Mouse (Mus musculus): ENCODE measurements around the gene Loxl1. TPM values are rescaled to one million over a fixed set of nuclear protein-coding genes. Genes with fewer than 3 reads are reported as not detected.

The Loxl1 gene
- total and polyA plus RNA-seq, 3 experiments: not detected

GRCm38 (mm10) chr9:58354701-58355100 lies 41.7 kb upstream of the Loxl1 start:
- Histone ChIP-seq H3K4me3 (replicated peaks in 1 of 3; ENCODE audit: low read depth in 2 of 3, low read length in 2 of 3, poor library complexity in 1 of 3) (no peak overlapping the region), H3K4me2 (ENCODE audit: insufficient read depth, low read depth, poor library complexity, severe bottlenecking) (no peak overlapping the region), H3K9me3 (replicated peaks; ENCODE audit: low read length) (peaks cover 7% of the 10 kb centered on the region), H3K27me3 (replicated peaks) (no peaks in the 10 kb centered on the region), H3K27ac (ENCODE audit: insufficient read depth, low read depth) (0 out of 2 replicates have a peak overlapping the region, but pooled peaks have one; percentile 6), H3K36me3 (replicated peaks in 1 of 2; ENCODE audit: control insufficient read depth in 1 of 2, insufficient read depth in 1 of 2, low read length in 1 of 2) (peaks cover 18 to 90% of the 10 kb centered on the region in 2 experiments), H3K9ac (ENCODE audit: insufficient read depth, low read depth) (no peak overlapping the region), H3K79me2 (replicated peaks; ENCODE audit: control insufficient read depth, extremely low read depth, insufficient read depth, poor library complexity, severe bottlenecking) (no peaks in the 10 kb centered on the region; the same call in 1 of the 2 replicates), H3K4me1 (ENCODE audit: control insufficient read depth in 1 of 2, insufficient read depth in 2 of 2) (peaks cover 29 to 81% of the 10 kb centered on the region in 2 experiments)
- TF ChIP-seq MEF2A (IDR thresholded peaks at IDR 0.05; ENCODE audit: borderline replicate concordance, low read depth, low read length) (no peak), HCFC1 (IDR thresholded peaks at IDR 0.05; ENCODE audit: low read depth, low read length) (no peak), UBTF (IDR thresholded peaks at IDR 0.05; ENCODE audit: low read depth, low read length) (no peak), RCOR1 (conservative IDR thresholded peaks at IDR 0.05; ENCODE audit: low read depth, low read length) (no peak), TBP (conservative IDR thresholded peaks at IDR 0.05; ENCODE audit: low read depth, low read length) (no peak), PAX5 (IDR thresholded peaks at IDR 0.05; ENCODE audit: low read length) (no peak)
- DNase-seq (ENCODE audit: extremely low read depth): no peak
- in situ Hi-C loops (cut with MboI; ENCODE audit: low pct_ligation_motif_present, low pct_unique_long_range_greater_than_20kb, low sequenced_read_pairs) (no loop called here), dilution Hi-C loops (cut with MboI; ENCODE audit: extremely low pct_ligation_motif_present, extremely low pct_unique_long_range_greater_than_20kb, low sequenced_read_pairs) (no loop called here)

GRCm38 (mm10) chr9:58353224-58353623 lies 40.2 kb upstream of the Loxl1 start:
- no peak overlapping the region for H3K9ac ChIP-seq (ENCODE audit: insufficient read depth, low read depth)
- TF ChIP-seq RCOR1 (conservative IDR thresholded peaks at IDR 0.05; ENCODE audit: low read depth, low read length) (no peak), CHD1 (IDR thresholded peaks at IDR 0.05; ENCODE audit: low read depth, low read length) (no peak), EP300 (IDR thresholded peaks at IDR 0.05; ENCODE audit: low read length) (peak; percentile 52; the same call in 1 of the 2 replicates), E2F4 (IDR thresholded peaks at IDR 0.05; ENCODE audit: insufficient replicate concordance, low read depth, low read length) (no peak), RAD21 (IDR thresholded peaks at IDR 0.05; ENCODE audit: low read depth, low read length) (no peak), IRF4 (IDR thresholded peaks at IDR 0.05; ENCODE audit: low read depth, low read length) (peak; percentile 85), JUN (IDR thresholded peaks at IDR 0.05; ENCODE audit: insufficient read depth, low read depth, low read length) (no peak)
- in situ Hi-C loops (cut with MboI; ENCODE audit: low pct_ligation_motif_present, low pct_unique_long_range_greater_than_20kb, low sequenced_read_pairs): no loop called here

GRCm38 (mm10) chr9:58347795-58348194 lies 34.8 kb upstream of the Loxl1 start:
- no peak overlapping the region for H3K9ac ChIP-seq (ENCODE audit: insufficient read depth, low read depth)
- TF ChIP-seq MYC (IDR thresholded peaks at IDR 0.05; ENCODE audit: low read depth, low read length): no peak
- TF ChIP-seq NELFE (IDR thresholded peaks at IDR 0.05; ENCODE audit: low read depth, low read length): no peak
- TF ChIP-seq POLR2A (IDR thresholded peaks at IDR 0.05; ENCODE audit: low read depth, low read length): no peak
- no peak for TF ChIP-seq ZKSCAN1 (IDR thresholded peaks at IDR 0.05; ENCODE audit: borderline replicate concordance, low read depth, low read length)
- no peak for TF ChIP-seq CHD2 (IDR thresholded peaks at IDR 0.05; ENCODE audit: low read length)
- TF ChIP-seq TBP (conservative IDR thresholded peaks at IDR 0.05; ENCODE audit: low read depth, low read length): no peak
- no peak for TF ChIP-seq USF1 (IDR thresholded peaks at IDR 0.05; ENCODE audit: low read depth, low read length)
- TF ChIP-seq RAD21 (IDR thresholded peaks at IDR 0.05; ENCODE audit: low read depth, low read length): no peak
- no peak for TF ChIP-seq JUN (IDR thresholded peaks at IDR 0.05; ENCODE audit: insufficient read depth, low read depth, low read length)
- TF ChIP-seq MXI1 (IDR thresholded peaks at IDR 0.05; ENCODE audit: low read depth, low read length): no peak
- no peak for TF ChIP-seq POLR2AphosphoS2 (IDR thresholded peaks at IDR 0.05; ENCODE audit: low read depth, low read length)
- no peak for TF ChIP-seq MAFK (IDR thresholded peaks at IDR 0.05; ENCODE audit: insufficient replicate concordance, low read length)
- no peak for TF ChIP-seq KAT2A (IDR thresholded peaks at IDR 0.05; ENCODE audit: insufficient replicate concordance, low read length)
- no peak for TF ChIP-seq GABPA (IDR thresholded peaks at IDR 0.05; ENCODE audit: insufficient replicate concordance, low read depth, low read length)
- no peak for TF ChIP-seq SMC3 (IDR thresholded peaks at IDR 0.05; ENCODE audit: low read depth, low read length)
- TF ChIP-seq CHD1 (IDR thresholded peaks at IDR 0.05; ENCODE audit: low read depth, low read length): no peak
- no peak for TF ChIP-seq BHLHE40 (IDR thresholded peaks at IDR 0.05; ENCODE audit: low read depth, low read length)
- H3K4me1 ChIP-seq (ENCODE audit: control insufficient read depth in 1 of 2, insufficient read depth in 2 of 2): peaks cover 15 to 72% of the 10 kb centered on the region in 2 experiments
- peaks cover 48 to 94% of the 10 kb centered on the region in 2 experiments for H3K36me3 ChIP-seq (replicated peaks in 1 of 2; ENCODE audit: control insufficient read depth in 1 of 2, insufficient read depth in 1 of 2, low read length in 1 of 2)
- H3K4me2 ChIP-seq (ENCODE audit: insufficient read depth, low read depth, poor library complexity, severe bottlenecking): no peak overlapping the region
- peaks cover 2% of the 10 kb centered on the region for H3K9me3 ChIP-seq (replicated peaks; ENCODE audit: low read length)
- H3K79me2 ChIP-seq (replicated peaks; ENCODE audit: control insufficient read depth, extremely low read depth, insufficient read depth, poor library complexity, severe bottlenecking): no peaks in the 10 kb centered on the region; the same call in 1 of the 2 replicates
- dilution Hi-C loops (cut with MboI; ENCODE audit: extremely low pct_ligation_motif_present, extremely low pct_unique_long_range_greater_than_20kb, low sequenced_read_pairs) (no loop called here), in situ Hi-C loops (cut with MboI; ENCODE audit: low pct_ligation_motif_present, low pct_unique_long_range_greater_than_20kb, low sequenced_read_pairs) (no loop called here)
- H3K4me3 ChIP-seq (replicated peaks in 1 of 3; ENCODE audit: low read depth in 2 of 3, low read length in 2 of 3, poor library complexity in 1 of 3): no peak overlapping the region
- no peak for DNase-seq (ENCODE audit: extremely low read depth)
- H3K27me3 ChIP-seq (replicated peaks): no peaks in the 10 kb centered on the region
- H3K27ac ChIP-seq (ENCODE audit: insufficient read depth, low read depth): no peak overlapping the region

More at GRCm38 (mm10) chr9:58353224-58353623, 40.2 kb upstream of the Loxl1 start:
- dilution Hi-C loops (cut with MboI; ENCODE audit: extremely low pct_ligation_motif_present, extremely low pct_unique_long_range_greater_than_20kb, low sequenced_read_pairs): no loop called here
- Histone ChIP-seq H3K27ac (ENCODE audit: insufficient read depth, low read depth) (peak overlapping the region; percentile 28; the same call in 1 of the 2 replicates), H3K36me3 (replicated peaks in 1 of 2; ENCODE audit: control insufficient read depth in 1 of 2, insufficient read depth in 1 of 2, low read length in 1 of 2) (peaks cover 26 to 88% of the 10 kb centered on the region in 2 experiments), H3K4me1 (ENCODE audit: control insufficient read depth in 1 of 2, insufficient read depth in 2 of 2) (peaks cover 33 to 82% of the 10 kb centered on the region in 2 experiments), H3K9me3 (replicated peaks; ENCODE audit: low read length) (peaks cover 7% of the 10 kb centered on the region), H3K4me2 (ENCODE audit: insufficient read depth, low read depth, poor library complexity, severe bottlenecking) (peak overlapping the region; percentile 51; the same call in 1 of the 2 replicates), H3K79me2 (replicated peaks; ENCODE audit: control insufficient read depth, extremely low read depth, insufficient read depth, poor library complexity, severe bottlenecking) (no peaks in the 10 kb centered on the region; the same call in 1 of the 2 replicates), H3K4me3 (replicated peaks in 1 of 3; ENCODE audit: low read depth in 2 of 3, low read length in 2 of 3, poor library complexity in 1 of 3) (no peak overlapping the region), H3K27me3 (replicated peaks) (no peaks in the 10 kb centered on the region)
- peak; percentile 63 for DNase-seq (ENCODE audit: extremely low read depth)

Data from CH12.LX (cell line).